Mouse (Mus musculus) megakaryocyte progenitor cell, adult 5-6 weeks (primary cell): ENCODE data around the gene Slc46a2. TPM values are rescaled to one million over a fixed set of nuclear protein-coding genes. Genes with fewer than 3 reads are reported as not detected.

Experiments
- ATAC-seq: replicated peaks from 2 replicates; pipeline ENCODE4 v1.8.0; 2016; ENCODE audit warnings: mild to moderate bottlenecking, moderate TSS enrichment, inconsistent platforms; ENCODE audit not compliant: poor library complexity
- total RNA-seq, 2 experiments: library from RNA; stranded (forward) in 1 of 2; stranded (reverse) in 1 of 2; fragments of 157-497, 149-512 nt in 1 of 2; fragments of 200-1000 nt in 1 of 2; gene quantifications; 2 replicates each; pipeline versions ENCODE4 v1.2.3 to v1.2.4; 2015 to 2017

The Slc46a2 gene
- total RNA-seq, 2 experiments from 2014 or later: not detected

- ATAC-seq: no peak
These were observed 22.1 kb downstream of the Slc46a2 start for GRCm38 (mm10) chr4:59892731-59893130.

DNA sequence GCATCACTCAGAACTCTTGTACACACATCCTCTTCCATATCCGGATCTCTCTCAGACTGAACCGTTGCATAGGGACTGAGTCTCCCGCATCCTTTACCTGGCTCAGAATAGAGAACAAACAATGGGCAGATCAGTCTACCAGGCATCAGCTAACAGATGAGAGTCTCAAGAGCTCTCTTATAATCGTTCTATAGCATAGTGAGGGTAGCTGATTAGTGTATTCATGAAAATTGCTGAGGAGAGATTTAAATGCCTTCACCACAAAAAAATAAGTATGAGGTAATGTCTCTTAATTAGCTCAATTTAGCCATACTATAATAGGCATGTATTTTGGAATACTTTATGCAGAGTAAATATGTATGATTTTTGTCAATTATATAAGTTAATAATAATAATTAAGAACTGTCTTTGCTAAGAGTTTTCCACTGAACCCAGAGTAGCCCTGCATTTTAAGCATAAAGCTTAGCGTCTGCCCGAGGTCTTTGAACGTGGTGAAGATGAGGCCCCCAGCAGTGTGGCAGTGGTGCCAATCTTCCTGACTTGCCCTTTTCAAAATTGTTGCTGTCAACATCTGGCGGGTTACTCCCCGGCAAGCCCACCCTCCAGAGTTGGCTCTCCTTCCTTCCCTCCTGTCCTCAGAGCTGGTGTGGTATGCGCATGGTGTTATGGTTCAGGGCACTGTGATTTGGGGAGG lies 23.0 kb downstream of the Slc46a2 start:
- ATAC-seq: no peak

- no peak for ATAC-seq
These were observed 24.7 kb downstream of the Slc46a2 start for GRCm38 (mm10) chr4:59890086-59890600.

DNA sequence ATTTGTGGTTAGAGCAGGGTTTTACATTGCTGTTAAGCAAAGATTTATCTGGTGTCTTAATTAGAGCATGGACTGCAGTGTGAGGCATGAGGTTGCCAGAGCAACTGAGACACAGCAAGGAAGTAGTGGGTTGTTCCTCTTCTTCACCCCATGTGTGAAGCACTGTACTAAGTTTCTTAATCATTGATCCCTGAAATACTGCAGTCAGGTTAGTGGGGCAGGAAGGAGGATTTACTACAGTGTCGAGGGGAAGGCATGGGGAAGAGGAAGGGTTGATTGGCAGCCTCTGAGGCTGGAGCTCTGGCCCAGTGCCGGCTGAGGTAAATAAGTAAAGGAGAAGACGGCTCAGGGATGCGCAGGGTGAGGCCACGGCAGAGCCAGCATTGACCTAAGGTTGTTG lies 26.8 kb downstream of the Slc46a2 start:
- ATAC-seq: peak; percentile 75

- no peak for ATAC-seq
These were observed 27.8 kb downstream of the Slc46a2 start for GRCm38 (mm10) chr4:59887011-59887410.

DNA sequence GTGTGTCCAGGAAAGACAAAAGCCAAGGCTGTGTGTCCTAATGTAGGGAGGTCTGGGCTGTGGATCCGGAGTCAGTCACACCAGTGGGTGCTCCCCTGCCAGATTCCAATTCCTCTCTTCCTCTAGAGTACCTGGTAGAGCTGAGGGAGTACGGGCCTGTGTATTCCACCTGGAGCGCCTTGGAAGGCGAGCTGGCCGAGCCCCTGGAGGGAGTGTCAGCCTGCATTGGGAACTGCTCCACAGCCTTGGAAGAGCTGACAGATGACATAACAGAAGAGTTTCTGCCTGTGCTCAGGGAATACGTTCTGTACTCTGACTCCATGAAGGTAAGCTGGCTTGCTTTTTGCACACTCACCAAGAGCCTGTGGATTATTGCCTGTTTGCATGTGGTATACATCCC lies 28.6 kb downstream of the Slc46a2 start:
- ATAC-seq: no peak

DNA sequence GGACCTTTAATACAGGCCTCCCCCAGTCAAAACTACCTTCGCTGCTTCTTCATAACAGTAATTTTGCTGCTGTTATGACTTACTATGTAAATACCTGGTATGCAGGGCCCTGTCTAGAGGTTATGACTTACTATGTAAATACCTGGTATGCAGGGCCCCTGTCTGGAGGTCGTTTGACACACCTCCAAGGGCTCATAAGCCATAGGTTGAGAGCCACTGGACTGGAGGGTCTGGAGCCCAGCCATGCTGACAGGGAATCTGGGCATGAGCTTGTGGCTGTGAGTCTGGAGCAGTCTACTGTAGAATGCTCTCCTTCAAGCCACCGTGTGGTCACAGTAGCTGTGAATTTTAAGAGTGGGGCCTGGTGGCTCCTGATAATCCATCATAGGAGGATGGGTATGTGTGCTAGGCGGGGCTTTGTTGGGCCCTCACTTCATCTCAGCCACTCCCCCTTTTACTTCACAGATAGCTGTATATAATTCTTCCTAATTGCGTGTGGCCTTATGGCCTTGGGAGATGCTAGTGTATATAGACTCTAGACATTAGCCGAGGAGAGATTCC lies 30.6 kb downstream of the Slc46a2 start:
- peak; percentile 70 for ATAC-seq

GRCm38 (mm10) chr4:59881210-59881609 lies 33.6 kb downstream of the Slc46a2 start:
- no peak for ATAC-seq

- ATAC-seq: no peak
These were observed 34.1 kb downstream of the Slc46a2 start for GRCm38 (mm10) chr4:59880725-59881124.

DNA sequence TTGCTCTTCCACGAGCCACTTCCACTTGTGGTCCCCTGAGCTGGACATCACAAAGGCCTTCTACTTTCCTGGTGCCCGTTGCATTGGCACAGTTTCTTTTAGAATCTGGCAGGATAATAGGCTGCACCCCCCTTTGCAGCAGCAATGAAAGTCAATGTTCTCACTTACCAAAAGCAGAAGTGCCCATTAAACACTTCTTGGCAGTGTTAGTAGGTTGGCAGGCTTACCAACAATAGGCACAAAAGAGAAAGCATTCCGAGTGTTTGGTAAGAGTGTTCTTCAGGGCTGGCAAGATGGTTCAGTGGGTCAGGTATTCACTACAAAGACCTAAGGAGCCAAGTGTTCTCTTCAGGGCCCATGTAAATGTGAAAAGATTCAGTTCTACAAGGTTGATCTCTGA lies 35.4 kb downstream of the Slc46a2 start:
- peak; percentile 43 for ATAC-seq

- ATAC-seq: no peak
These were observed 36.3 kb downstream of the Slc46a2 start for GRCm38 (mm10) chr4:59878595-59878994.

DNA sequence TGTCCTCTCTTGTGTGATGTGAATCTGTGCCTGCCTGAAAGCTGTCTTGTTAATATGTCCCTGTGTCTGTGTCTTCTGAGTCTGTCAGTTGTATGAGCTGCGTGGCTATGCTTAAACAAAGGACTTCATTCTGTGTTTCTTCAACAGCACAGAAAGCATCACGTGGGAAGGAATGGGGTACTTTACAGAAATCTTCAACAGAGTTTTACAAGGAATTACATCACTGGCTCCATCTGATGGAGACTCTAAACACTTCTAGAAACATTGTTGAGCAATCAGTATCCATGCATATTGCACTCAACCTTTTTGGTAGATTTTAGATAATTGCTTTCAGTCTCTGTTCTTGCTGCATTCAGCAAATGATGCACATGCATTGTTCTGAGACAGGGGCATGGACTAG lies 37.8 kb downstream of the Slc46a2 start:
- no peak for ATAC-seq

- ATAC-seq: no peak
These were observed 38.3 kb downstream of the Slc46a2 start for GRCm38 (mm10) chr4:59876570-59876969.

- peak; percentile 48 for ATAC-seq
These were observed 41.0 kb downstream of the Slc46a2 start for GRCm38 (mm10) chr4:59873830-59874229.

- no peak for ATAC-seq
These were observed 41.6 kb downstream of the Slc46a2 start for GRCm38 (mm10) chr4:59873240-59873639.

- ATAC-seq: peak; percentile 88
These were observed 43.8 kb downstream of the Slc46a2 start for GRCm38 (mm10) chr4:59870859-59871591.

- ATAC-seq: no peak
These were observed 44.4 kb downstream of the Slc46a2 start for GRCm38 (mm10) chr4:59870433-59870832.

- ATAC-seq: 0 out of 2 replicates have a peak, but pooled peaks have one; percentile 15
These were observed 45.3 kb downstream of the Slc46a2 start for GRCm38 (mm10) chr4:59869488-59870057.

GRCm38 (mm10) chr4:59868086-59868485 lies 46.8 kb downstream of the Slc46a2 start:
- ATAC-seq: no peak

DNA sequence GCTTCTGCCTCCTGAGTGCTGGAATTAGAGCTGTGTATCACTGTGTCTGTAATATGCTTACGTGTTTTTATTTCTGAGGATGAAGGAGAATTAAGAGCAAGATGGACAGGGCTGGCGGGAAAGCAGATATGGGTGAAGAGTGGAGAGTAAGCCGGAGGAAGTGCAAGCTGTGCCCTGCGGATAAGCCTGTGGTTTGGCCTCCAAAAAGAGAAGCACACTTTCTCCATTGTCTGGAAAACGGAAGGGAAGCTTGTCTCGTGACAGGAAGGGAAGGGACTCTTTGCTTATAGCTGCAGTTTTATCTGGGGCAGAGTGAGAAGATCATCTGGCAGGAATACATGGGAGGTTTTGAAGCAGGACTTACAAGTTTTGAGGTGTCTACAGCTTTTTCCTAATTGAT lies 51.0 kb downstream of the Slc46a2 start:
- ATAC-seq: peak; percentile 94

GRCm38 (mm10) chr4:59862335-59862734 lies 52.5 kb downstream of the Slc46a2 start:
- peak; percentile 45 for ATAC-seq
